Mouse (Mus musculus) myocyte (in vitro differentiated cells): ENCODE data around the gene Rapgef5. TPM values are rescaled to one million over a fixed set of nuclear protein-coding genes. Genes with fewer than 3 reads are reported as not detected.

Source experiments
- H3K27me3 ChIP-seq: one replicate; pipeline ENCODE4 v1.6.1; 2011; ENCODE audit not compliant: control insufficient read depth, insufficient read depth, insufficient read length
- H3K36me3 ChIP-seq: one replicate; pipeline ENCODE4 v1.6.1; 2011; ENCODE audit not compliant: control insufficient read depth, insufficient read depth
- H3K4me2 ChIP-seq: one replicate; pipeline ENCODE4 v1.6.1; 2011; ENCODE audit warnings: low read depth, control low read depth
- H3K4me3 ChIP-seq: one replicate; pipeline ENCODE4 v1.5.1; 2011; ENCODE audit warnings: mild to moderate bottlenecking, control low read depth, moderate library complexity
- H3K79me2 ChIP-seq: one replicate; pipeline ENCODE4 v1.6.1; 2011; ENCODE audit not compliant: control insufficient read depth, insufficient read depth
- H3ac ChIP-seq: one replicate; pipeline ENCODE4 v1.6.1; 2011; ENCODE audit not compliant: control insufficient read depth, insufficient read length
- CEBPB ChIP-seq: IDR thresholded peaks from 2 replicates; pipeline ENCODE4 v1.6.1; 2011; ENCODE audit warnings: mild to moderate bottlenecking, moderate library complexity; ENCODE audit not compliant: poor library complexity, insufficient read depth, severe bottlenecking
- E2F4 ChIP-seq: IDR thresholded peaks from one replicate; pipeline ENCODE4 v1.6.1; 2011; ENCODE audit warnings: mild to moderate bottlenecking, control low read depth, moderate library complexity; ENCODE audit not compliant: insufficient read depth
- MAX ChIP-seq: IDR thresholded peaks from one replicate; pipeline ENCODE4 v1.6.1; 2011; ENCODE audit warnings: low read depth, mild to moderate bottlenecking, control low read depth
- MYOD1 ChIP-seq, 3 experiments: IDR thresholded peaks; one replicate each; pipeline ENCODE4 v1.6.1; 2011; ENCODE audit warnings: control low read depth in 2 of 3, low read depth in 2 of 3, mild to moderate bottlenecking in 2 of 3, moderate library complexity in 1 of 3; ENCODE audit not compliant: insufficient read length in 2 of 3, control insufficient read depth in 1 of 3
- MYOG ChIP-seq, 3 experiments: IDR thresholded peaks; one replicate each; pipeline ENCODE4 v1.6.1; 2011; ENCODE audit warnings: control low read depth in 2 of 3, low read depth in 2 of 3, mild to moderate bottlenecking in 2 of 3; ENCODE audit not compliant: insufficient read length in 2 of 3, control insufficient read depth in 1 of 3, insufficient read depth in 1 of 3
- POLR2A ChIP-seq: IDR thresholded peaks from one replicate; pipeline ENCODE4 v1.6.1; 2011; ENCODE audit warnings: low read depth, mild to moderate bottlenecking, control low read depth, moderate library complexity; ENCODE audit not compliant: insufficient read length
- POLR2AphosphoS2 ChIP-seq: IDR thresholded peaks from one replicate; pipeline ENCODE4 v1.6.1; 2011; ENCODE audit warnings: low read depth, control low read depth; ENCODE audit not compliant: insufficient read length
- REST ChIP-seq: IDR thresholded peaks from one replicate; pipeline ENCODE4 v1.6.1; 2011; ENCODE audit warnings: mild to moderate bottlenecking, control low read depth, moderate library complexity; ENCODE audit not compliant: insufficient read depth, insufficient read length
- SRF ChIP-seq: IDR thresholded peaks from one replicate; pipeline ENCODE4 v1.6.1; 2011; ENCODE audit warnings: low read depth; ENCODE audit not compliant: control insufficient read depth, insufficient read length
- TCF12 ChIP-seq: IDR thresholded peaks from one replicate; pipeline ENCODE4 v1.6.1; 2011; ENCODE audit warnings: mild to moderate bottlenecking, control low read depth; ENCODE audit not compliant: poor library complexity, insufficient read depth, severe bottlenecking
- TCF3 ChIP-seq: IDR thresholded peaks from one replicate; pipeline ENCODE4 v1.6.1; 2011; ENCODE audit warnings: low read depth, control low read depth; ENCODE audit not compliant: insufficient read length
- USF1 ChIP-seq: IDR thresholded peaks from one replicate; pipeline ENCODE4 v1.6.1; 2011; ENCODE audit warnings: low read depth, mild to moderate bottlenecking, control low read depth, moderate library complexity
- polyA plus RNA-seq: library from polyadenylated mRNA; unstranded; fragments of >200 nt; fragmentation: generic; extraction: Trizol; gene quantifications from one replicate; pipeline ENCODE4 v1.2.1, GENCODE M21; 2012; ENCODE audit warnings: missing spikeins

Gene Rapgef5
- polyA plus RNA-seq, 1 experiment: 0.01 TPM

- H3ac ChIP-seq: no peak overlapping the region
- no peak overlapping the region for H3K4me3 ChIP-seq
- H3K4me2 ChIP-seq: no peak overlapping the region
- TF ChIP-seq MYOG (IDR thresholded peaks at IDR 0.05; ENCODE audit: control insufficient read depth in 1 of 3, insufficient read depth in 1 of 3, insufficient read length in 2 of 3, low read depth in 2 of 3) (no peak), POLR2AphosphoS2 (no peak)
- peaks cover 6% of the 10 kb centered on the region for H3K27me3 ChIP-seq
- no peaks in the 10 kb centered on the region for H3K36me3 ChIP-seq
- H3K79me2 ChIP-seq: no peaks in the 10 kb centered on the region
Observed at GRCm38 (mm10) chr12:117781360-117781759, 265.1 kb downstream of the Rapgef5 start.

DNA sequence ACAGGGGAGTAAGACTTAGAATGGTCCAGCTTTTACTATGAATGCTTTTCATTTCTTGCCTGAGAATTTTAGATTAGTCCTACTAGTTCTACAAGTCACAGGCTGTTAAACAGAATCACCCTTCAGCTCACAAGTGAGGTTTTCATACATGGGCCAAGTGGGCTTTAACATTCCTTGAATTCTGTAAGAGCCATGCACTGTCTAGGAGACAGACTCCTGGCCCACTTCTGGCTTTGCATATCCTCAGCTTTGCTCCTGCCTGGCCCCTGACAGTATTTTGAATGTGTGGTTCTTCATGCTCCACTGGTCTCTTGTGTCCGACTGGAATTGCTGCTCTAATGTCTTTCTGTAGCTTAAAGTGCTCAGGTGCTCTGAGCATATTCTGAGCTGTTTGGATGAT lies 267.1 kb downstream of the Rapgef5 start:
- no peak for TF ChIP-seq TCF3
- no peak for TF ChIP-seq E2F4
- TF ChIP-seq MAX: no peak
- TF ChIP-seq REST: no peak
- TF ChIP-seq CEBPB: no peak
- no peak for TF ChIP-seq MYOD1 (IDR thresholded peaks at IDR 0.05; ENCODE audit: control insufficient read depth in 1 of 3, insufficient read length in 2 of 3, low read depth in 2 of 3)
- TF ChIP-seq MYOG (IDR thresholded peaks at IDR 0.05; ENCODE audit: control insufficient read depth in 1 of 3, insufficient read depth in 1 of 3, insufficient read length in 2 of 3, low read depth in 2 of 3): no peak
- no peak for TF ChIP-seq USF1
- H3K27me3 ChIP-seq: peaks cover 6% of the 10 kb centered on the region
- no peak overlapping the region for H3K4me2 ChIP-seq
- no peaks in the 10 kb centered on the region for H3K79me2 ChIP-seq
- no peak overlapping the region for H3ac ChIP-seq
- H3K36me3 ChIP-seq: no peaks in the 10 kb centered on the region
- H3K4me3 ChIP-seq: no peak overlapping the region

GRCm38 (mm10) chr12:117786621-117787020 lies 270.3 kb downstream of the Rapgef5 start:
- TF ChIP-seq E2F4 (no peak), MYOG (IDR thresholded peaks at IDR 0.05; ENCODE audit: control insufficient read depth in 1 of 3, insufficient read depth in 1 of 3, insufficient read length in 2 of 3, low read depth in 2 of 3) (no peak), POLR2AphosphoS2 (no peak), MAX (no peak), REST (no peak), POLR2A (no peak), SRF (no peak), TCF3 (no peak), MYOD1 (IDR thresholded peaks at IDR 0.05; ENCODE audit: control insufficient read depth in 1 of 3, insufficient read length in 2 of 3, low read depth in 2 of 3) (no peak), CEBPB (no peak), TCF12 (no peak), USF1 (no peak)
- Histone ChIP-seq H3K27me3 (peaks cover 6% of the 10 kb centered on the region), H3K36me3 (no peaks in the 10 kb centered on the region), H3K4me3 (no peak overlapping the region), H3ac (no peak overlapping the region), H3K4me2 (no peak overlapping the region), H3K79me2 (no peaks in the 10 kb centered on the region)

- no peak overlapping the region for H3K4me3 ChIP-seq
- H3K4me2 ChIP-seq: no peak overlapping the region
Observed at GRCm38 (mm10) chr12:117788513-117789011, 272.3 kb downstream of the Rapgef5 start.

GRCm38 (mm10) chr12:117789017-117789416 lies 272.7 kb downstream of the Rapgef5 start:
- Histone ChIP-seq H3K4me3 (no peak overlapping the region), H3K79me2 (no peaks in the 10 kb centered on the region), H3ac (no peak overlapping the region), H3K27me3 (peaks cover 9% of the 10 kb centered on the region), H3K36me3 (no peaks in the 10 kb centered on the region), H3K4me2 (no peak overlapping the region)
- no peak for TF ChIP-seq MYOD1 (IDR thresholded peaks at IDR 0.05; ENCODE audit: control insufficient read depth in 1 of 3, insufficient read length in 2 of 3, low read depth in 2 of 3)
- TF ChIP-seq REST: no peak
- TF ChIP-seq USF1: no peak
- no peak for TF ChIP-seq MAX
- TF ChIP-seq SRF: no peak
- no peak for TF ChIP-seq POLR2A
- TF ChIP-seq TCF3: no peak
- TF ChIP-seq TCF12: no peak
- TF ChIP-seq CEBPB: no peak
- no peak for TF ChIP-seq POLR2AphosphoS2

More at GRCm38 (mm10) chr12:117788513-117789011, 272.3 kb downstream of the Rapgef5 start:
- H3K36me3 ChIP-seq: no peaks in the 10 kb centered on the region
- no peaks in the 10 kb centered on the region for H3K79me2 ChIP-seq
- H3K27me3 ChIP-seq: peaks cover 13% of the 10 kb centered on the region
- H3ac ChIP-seq: no peak overlapping the region
- TF ChIP-seq POLR2A: no peak
- TF ChIP-seq E2F4: no peak
- no peak for TF ChIP-seq TCF12
